Mouse (Mus musculus) heart, embryonic 16.5 days (tissue): Measurements from ENCODE around the gene Gpx4. TPM values are rescaled to one million over a fixed set of nuclear protein-coding genes. Genes with fewer than 3 reads are reported as not detected.
A peak's percentile ranks its signal among the peaks of the same experiment; 100 is the strongest.

ENCODE experiments used
- ATAC-seq: fragments of 200-750 bp; cut with Nextera tagmentation; replicated peaks from 2 replicates; pipeline ENCODE4 v1.8.0; 2017; ENCODE audit warnings: moderate number of reproducible peaks; ENCODE audit not compliant: insufficient read depth, low FRiP score; ENCODE audit errors: extremely low read depth
- H3K27ac ChIP-seq: fragments of 300-500 bp; sonication (generic); 2 replicates; pipeline ENCODE4 v1.5.1; 2014; ENCODE audit warnings: mild to moderate bottlenecking, low read length, control low read depth, moderate library complexity
- H3K27me3 ChIP-seq: fragments of 300-500 bp; sonication (generic); 2 replicates; pipeline ENCODE4 v1.6.1; 2014; ENCODE audit warnings: low read length, mixed read lengths; ENCODE audit not compliant: control insufficient read depth, insufficient read depth
- H3K36me3 ChIP-seq: fragments of 300-500 bp; sonication (generic); 2 replicates; pipeline ENCODE4 v1.6.1; 2014; ENCODE audit not compliant: control insufficient read depth, insufficient read depth
- H3K4me1 ChIP-seq: fragments of 300-500 bp; sonication (generic); 2 replicates; pipeline ENCODE4 v1.6.1; 2014; ENCODE audit warnings: low read length, mixed read lengths; ENCODE audit not compliant: control insufficient read depth, insufficient read depth
- H3K4me2 ChIP-seq: fragments of 300-500 bp; sonication (generic); 2 replicates; pipeline ENCODE4 v1.6.1; 2014; ENCODE audit warnings: low read depth, mild to moderate bottlenecking, control low read depth, low read length
- H3K4me3 ChIP-seq: fragments of 300-500 bp; sonication (generic); 2 replicates; pipeline ENCODE4 v1.5.1; 2014; ENCODE audit warnings: mild to moderate bottlenecking, control low read depth, low read length
- H3K9ac ChIP-seq: fragments of 300-500 bp; sonication (generic); 2 replicates; pipeline ENCODE4 v1.6.1; 2014; ENCODE audit warnings: low read length, control low read depth
- H3K9me3 ChIP-seq: fragments of 300-500 bp; sonication (generic); replicated peaks from 2 replicates; pipeline ENCODE4 v1.6.1; 2016; ENCODE audit warnings: low read length; ENCODE audit not compliant: control insufficient read depth
- WGBS: fragments of 180-500 bp; shearing (Covaris S2); extraction: QIAGEN DNeasy Blood & Tissue Kit; methylation state at CpG from one replicate; pipeline ENCODE4 v1.1.7; 2014; 5-methylcytosine and 5-hydroxymethylcytosine counted together
- polyA plus RNA-seq: library from polyadenylated mRNA; unstranded; fragments of >200 nt; fragmentation: Nextera tagmentation; extraction: Ambion mirVana; gene quantifications from 2 replicates; pipeline ENCODE4 v1.2.1, GENCODE M21; 2015

Gpx4 gene
- polyA plus RNA-seq, 1 experiment from 2014 or later: 668 TPM

DNA sequence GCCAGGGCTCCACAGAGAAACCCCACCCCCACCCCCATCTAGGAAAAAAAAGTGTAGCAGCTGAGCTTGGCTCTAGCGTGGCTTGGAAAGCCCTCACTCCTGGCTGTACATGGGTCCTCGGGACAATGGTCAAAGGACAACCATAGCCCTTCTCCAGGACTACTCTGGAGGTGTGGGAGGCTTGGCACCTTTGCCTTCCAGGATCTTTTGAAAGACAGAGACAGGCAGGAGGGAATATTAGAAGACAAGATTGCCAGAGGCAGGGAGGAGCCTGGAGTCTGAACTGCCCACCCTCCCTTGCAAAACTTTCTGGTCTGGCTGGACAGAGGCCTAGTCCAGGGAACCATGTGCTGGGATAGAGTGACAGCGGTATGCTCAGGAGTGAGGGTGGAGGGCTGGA, 47.7 kb downstream of the Gpx4 start:
- ATAC-seq: no peak
- Histone ChIP-seq H3K27ac (no peak overlapping the region), H3K9me3 (no peaks in the 10 kb centered on the region)

DNA sequence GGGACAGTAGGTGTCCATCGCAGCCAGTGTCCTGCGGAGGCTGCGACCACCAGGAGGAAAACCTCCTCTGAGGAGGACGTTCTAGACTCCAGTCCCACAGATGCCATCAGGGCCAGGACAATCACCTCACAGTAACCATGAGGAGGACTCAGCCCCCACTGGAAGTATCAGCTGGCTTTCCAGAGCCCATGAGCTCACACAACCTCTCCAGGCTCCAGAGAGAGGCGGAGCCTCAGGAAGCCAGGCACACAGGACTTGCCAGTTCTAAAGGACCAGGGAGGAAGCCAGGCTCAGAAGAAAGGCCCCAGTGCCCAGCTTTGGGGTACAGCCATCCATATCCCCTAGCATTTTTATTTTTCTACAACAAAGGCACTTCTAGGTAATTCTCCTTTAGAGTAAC, 48.6 kb downstream of the Gpx4 start:
- H3K27ac ChIP-seq: no peak overlapping the region
- WGBS: 78% methylated on average over 5 of the region's 5 CpGs
- no peak overlapping the region for H3K4me2 ChIP-seq
- H3K4me3 ChIP-seq: no peak overlapping the region
- no peaks in the 10 kb centered on the region for H3K9me3 ChIP-seq
- no peaks in the 10 kb centered on the region for H3K27me3 ChIP-seq
- H3K4me1 ChIP-seq: peaks cover 35% of the 10 kb centered on the region
- H3K9ac ChIP-seq: no peak overlapping the region
- no peak for ATAC-seq
- H3K36me3 ChIP-seq: no peaks in the 10 kb centered on the region

More for the DNA sequence above, 47.7 kb downstream of the Gpx4 start:
- no peaks in the 10 kb centered on the region for H3K36me3 ChIP-seq
- peaks cover 35% of the 10 kb centered on the region for H3K4me1 ChIP-seq
- 72% methylated on average over 3 of the region's 3 CpGs for WGBS
- H3K27me3 ChIP-seq: no peaks in the 10 kb centered on the region
- no peak overlapping the region for H3K4me3 ChIP-seq
- no peak overlapping the region for H3K9ac ChIP-seq
- H3K4me2 ChIP-seq: no peak overlapping the region

DNA sequence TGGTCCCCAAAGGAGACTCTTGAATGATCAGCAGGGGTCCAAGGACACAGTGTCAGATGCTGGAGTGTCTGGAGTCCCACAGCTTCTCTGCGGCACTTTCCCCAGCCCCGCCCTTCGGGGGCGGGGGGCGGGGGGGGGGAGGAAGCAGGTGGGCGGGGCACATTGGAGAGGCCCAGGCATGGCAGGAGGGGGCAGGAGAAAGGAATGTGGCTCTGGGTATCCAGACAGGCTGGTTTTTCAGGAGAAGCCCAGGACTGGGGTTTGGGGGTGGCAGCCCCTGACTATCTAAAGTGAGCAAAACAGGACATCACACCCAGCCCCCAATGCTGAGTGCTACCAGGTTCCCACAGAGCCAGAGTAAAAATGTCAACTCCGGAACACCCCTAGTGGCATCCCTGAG, 50.3 kb downstream of the Gpx4 start:
- Histone ChIP-seq H3K9me3 (no peaks in the 10 kb centered on the region), H3K4me2 (peak overlapping the region; percentile 19; the same call in 1 of the 2 replicates), H3K27me3 (no peaks in the 10 kb centered on the region), H3K36me3 (no peaks in the 10 kb centered on the region), H3K4me1 (peaks cover 48% of the 10 kb centered on the region), H3K4me3 (no peak overlapping the region), H3K9ac (peak overlapping the region; percentile 47; the same call in 1 of the 2 replicates), H3K27ac (0 out of 2 replicates have a peak overlapping the region, but pooled peaks have one; percentile 42)
- ATAC-seq: peak; percentile 39; the same call in 1 of the 2 replicates
- 9% methylated on average over 6 of the region's 7 CpGs for WGBS

DNA sequence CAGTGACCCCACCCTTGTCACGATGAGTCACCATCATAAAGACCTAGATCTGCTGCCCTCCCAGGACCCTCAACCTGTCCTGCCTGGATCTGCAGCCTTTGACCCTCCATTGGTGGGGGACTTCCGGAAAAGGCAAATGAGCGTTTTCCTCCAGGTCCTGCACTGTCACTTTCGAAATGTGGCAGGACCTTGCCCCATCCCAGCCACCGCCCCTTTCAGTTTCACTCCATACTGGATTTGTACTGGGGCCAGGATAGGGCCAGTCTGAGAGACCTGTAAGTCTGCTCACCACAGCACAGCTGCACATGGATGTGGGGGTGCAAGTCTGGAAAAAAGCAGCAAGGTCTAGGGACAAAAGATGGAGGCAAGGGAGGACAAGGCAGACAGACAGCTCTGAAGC, 51.7 kb downstream of the Gpx4 start:
- 78% methylated on average over 5 of the region's 5 CpGs for WGBS
- Histone ChIP-seq H3K9ac (no peak overlapping the region), H3K4me1 (peaks cover 49% of the 10 kb centered on the region), H3K9me3 (no peaks in the 10 kb centered on the region), H3K27me3 (no peaks in the 10 kb centered on the region), H3K27ac (no peak overlapping the region), H3K4me3 (no peak overlapping the region), H3K4me2 (no peak overlapping the region), H3K36me3 (no peaks in the 10 kb centered on the region)
- no peak for ATAC-seq

DNA sequence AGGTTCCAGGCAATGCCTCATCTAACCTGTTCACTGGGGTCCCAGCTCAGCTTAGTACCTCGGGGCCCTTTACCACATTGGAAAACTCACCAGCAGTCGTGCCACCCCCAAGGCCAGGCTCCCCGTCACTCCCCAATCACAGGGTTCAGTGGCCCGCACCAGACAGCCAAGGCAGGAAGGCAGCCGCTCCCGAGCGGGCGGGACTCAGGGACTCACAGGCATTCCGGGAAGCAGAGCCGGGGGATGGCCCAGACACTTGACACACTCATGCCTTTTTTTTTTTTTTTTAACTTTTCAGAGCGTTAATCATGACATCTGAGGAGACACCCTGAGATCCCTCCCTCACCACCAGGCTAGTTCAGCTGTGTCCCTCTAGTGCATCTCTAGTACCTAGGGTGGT, 54.0 kb downstream of the Gpx4 start:
- 0 out of 2 replicates have a peak overlapping the region, but pooled peaks have one; percentile 28 for H3K9ac ChIP-seq
- no peak for ATAC-seq
- WGBS: 48% methylated on average over 11 of the region's 11 CpGs
- H3K4me2 ChIP-seq: peak overlapping the region; percentile 90
- peak overlapping the region; percentile 93; the same call in 1 of the 2 replicates for H3K4me3 ChIP-seq
- H3K36me3 ChIP-seq: no peaks in the 10 kb centered on the region
- H3K27me3 ChIP-seq: no peaks in the 10 kb centered on the region
- 0 out of 2 replicates have a peak overlapping the region, but pooled peaks have one; percentile 2 for H3K27ac ChIP-seq
- peaks cover 34% of the 10 kb centered on the region for H3K4me1 ChIP-seq
- no peaks in the 10 kb centered on the region for H3K9me3 ChIP-seq

GRCm38 (mm10) chr10:80102216-80102915, 55.4 kb downstream of the Gpx4 start:
- peak overlapping the region; percentile 90 for H3K4me2 ChIP-seq
- WGBS: under 1% methylated on average over 59 of the region's 59 CpGs

GRCm38 (mm10) chr10:80103032-80103431, 56.1 kb downstream of the Gpx4 start:
- Histone ChIP-seq H3K27ac (peak overlapping the region; percentile 67), H3K27me3 (no peaks in the 10 kb centered on the region), H3K4me3 (no peak overlapping the region; the same call in 1 of the 2 replicates), H3K9me3 (no peaks in the 10 kb centered on the region), H3K4me1 (peaks cover 16% of the 10 kb centered on the region), H3K36me3 (no peaks in the 10 kb centered on the region), H3K9ac (peak overlapping the region; percentile 94), H3K4me2 (peak overlapping the region; percentile 47; the same call in 1 of the 2 replicates)
- 85% methylated on average over 2 of the region's 2 CpGs for WGBS
- ATAC-seq: no peak

More at GRCm38 (mm10) chr10:80102216-80102915, 55.4 kb downstream of the Gpx4 start:
- no peaks in the 10 kb centered on the region for H3K9me3 ChIP-seq
- H3K27me3 ChIP-seq: no peaks in the 10 kb centered on the region
- ATAC-seq: peak; percentile 89
- no peaks in the 10 kb centered on the region for H3K36me3 ChIP-seq
- H3K9ac ChIP-seq: peak overlapping the region; percentile 94
- peak overlapping the region; percentile 69 for H3K27ac ChIP-seq
- H3K4me3 ChIP-seq: peak overlapping the region; percentile 93
- H3K4me1 ChIP-seq: peaks cover 21% of the 10 kb centered on the region

DNA sequence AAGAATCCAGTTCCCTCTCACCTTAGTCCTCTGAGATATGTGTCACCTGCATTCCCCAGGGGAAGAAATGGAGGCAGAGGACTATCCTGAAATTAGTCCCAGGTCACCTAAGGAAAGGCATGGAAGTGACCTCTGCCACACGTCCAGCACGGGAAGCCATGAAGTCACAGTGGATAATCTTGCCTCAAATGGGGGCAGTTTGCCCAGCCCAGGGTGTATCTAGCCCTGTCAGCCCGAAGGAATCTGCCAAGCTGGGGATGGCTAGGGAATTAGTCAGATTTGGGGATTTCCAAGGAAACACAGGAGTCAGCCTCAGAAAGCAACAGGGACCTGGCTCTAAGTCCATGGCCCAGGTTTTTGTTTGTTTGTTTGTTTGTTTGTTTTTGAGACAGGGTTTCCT, 57.2 kb downstream of the Gpx4 start:
- Histone ChIP-seq H3K4me3 (no peak overlapping the region), H3K4me2 (no peak overlapping the region), H3K27ac (no peak overlapping the region), H3K9me3 (no peaks in the 10 kb centered on the region), H3K9ac (no peak overlapping the region), H3K27me3 (no peaks in the 10 kb centered on the region), H3K36me3 (no peaks in the 10 kb centered on the region), H3K4me1 (peaks cover 16% of the 10 kb centered on the region)
- no peak for ATAC-seq
- 80% methylated on average over 3 of the region's 3 CpGs for WGBS

DNA sequence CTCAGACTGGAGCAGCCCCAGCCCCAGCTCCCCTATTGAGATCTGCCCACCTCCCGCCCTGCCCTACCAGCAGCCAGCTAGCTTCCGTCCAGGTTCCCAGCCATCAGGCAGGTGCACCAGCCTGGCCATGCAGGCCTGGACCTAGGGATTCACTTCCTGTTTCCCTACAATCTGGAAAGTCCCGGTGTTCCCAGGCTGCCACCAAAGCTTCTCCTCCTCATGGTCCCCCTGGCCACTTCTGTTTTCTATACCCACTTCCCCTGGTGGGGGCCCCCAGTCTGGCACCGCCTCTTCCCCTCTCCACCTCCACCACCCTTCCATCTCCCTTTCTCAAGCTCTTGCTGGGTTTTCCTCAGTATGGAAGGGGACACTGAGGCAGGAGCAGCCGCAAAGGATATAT, 58.5 kb downstream of the Gpx4 start, which contains the start of gene Sbno2:
Sbno2 (minus strand) TSS at position 112 of the 400 bp plus-strand sequence.
- no peak within 1 kb of the TSS for H3K9ac ChIP-seq
- WGBS: 68% methylated on average over 5 of the region's 5 CpGs

More for the DNA sequence above, 58.5 kb downstream of the Gpx4 start, which contains the start of gene Sbno2:
- H3K4me3 ChIP-seq: no peak within 1 kb of the TSS
- H3K9me3 ChIP-seq: no peaks in the 10 kb centered on the region
- H3K4me1 ChIP-seq: peaks cover 16% of the 10 kb centered on the region
- no peak within 1 kb of the TSS for H3K27ac ChIP-seq
- no peak within 1 kb of the TSS for H3K4me2 ChIP-seq
- H3K36me3 ChIP-seq: no peaks in the 10 kb centered on the region
- ATAC-seq: no peak
- H3K27me3 ChIP-seq: no peaks in the 10 kb centered on the region
